Mouse (Mus musculus) right cerebral cortex, postnatal 25 days (tissue): ENCODE results near the gene Grsf1.

Experiments used
- DNase-seq: peaks from one replicate; pipeline ENCODE4 v3.0.0; 2022

Grsf1 gene

DNA sequence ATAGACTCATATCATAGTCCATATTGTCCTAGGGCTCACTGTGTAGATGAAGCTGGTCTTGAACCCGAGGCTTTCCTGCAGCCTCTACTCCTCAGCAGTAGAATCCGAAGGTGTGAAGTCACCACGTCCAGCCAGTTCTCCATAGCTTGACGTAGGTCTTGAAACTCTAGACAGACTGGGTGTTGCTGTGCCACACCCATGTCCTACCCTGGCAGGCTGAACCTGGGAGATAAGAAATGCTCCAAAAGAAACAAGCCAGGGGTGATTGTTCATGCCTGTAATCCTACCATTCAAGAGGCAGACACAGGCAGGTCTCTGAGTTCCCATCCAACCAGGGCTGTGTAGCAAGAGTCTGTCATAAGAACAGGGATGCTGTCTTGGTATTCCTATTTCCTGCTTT is 48.4 kb downstream of the Grsf1 start:
- no peak for DNase-seq

DNA sequence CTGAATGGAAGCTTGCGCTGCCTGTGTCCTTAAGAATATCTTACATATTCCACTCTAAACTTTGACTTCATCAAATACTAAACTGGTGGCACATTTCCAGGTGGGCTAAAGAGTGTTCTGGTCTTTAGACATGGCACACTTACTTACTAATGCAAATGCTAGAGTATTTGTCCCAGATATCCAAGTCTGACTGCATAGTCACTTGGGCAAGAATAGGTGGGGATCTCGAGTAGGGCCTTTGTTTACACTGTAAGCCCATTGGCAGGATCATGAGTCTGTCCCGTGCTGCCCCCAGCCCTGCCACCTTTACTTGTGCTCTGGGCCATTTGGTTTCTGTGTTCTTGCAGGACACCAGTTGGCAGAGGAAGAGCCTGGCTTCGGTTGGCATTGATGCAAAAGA is 59.0 kb downstream of the Grsf1 start:
- no peak for DNase-seq

DNA sequence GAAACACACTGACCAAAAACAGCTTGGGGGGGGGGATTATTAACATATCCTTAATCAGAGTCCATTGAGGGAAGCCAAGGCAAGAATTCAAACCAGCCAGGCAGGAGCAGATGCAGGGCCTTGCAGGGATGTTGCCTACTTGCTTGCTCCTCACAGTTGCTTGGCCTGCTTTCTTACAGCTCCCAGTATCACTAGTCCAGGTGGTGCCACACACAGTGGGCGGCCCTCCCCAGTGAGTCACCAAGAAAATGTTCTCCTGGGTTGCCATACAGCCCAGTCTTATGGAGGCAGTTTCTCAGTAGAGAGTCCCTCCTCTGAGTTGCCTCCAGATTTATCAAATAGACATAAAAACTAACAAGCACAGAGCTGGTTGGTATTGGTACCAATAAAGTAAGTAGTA is 61.8 kb downstream of the Grsf1 start:
- DNase-seq = peak; percentile 55
